In genomic region chr13:37006224-37006623, GRCm38 (mm10) we compare ENCODE assay signal across 23 mouse cellular contexts. TPM values are rescaled to one million over a fixed set of nuclear protein-coding genes. Genes with fewer than 3 reads are reported as not detected.
DNase-seq lines count a peak whose midpoint lies in the region; ATAC-seq lines count a peak whose summit lies in the region.
"Had no signal": no experiment of that assay in that cellular context is flagged by ENCODE, and none has a peak within 500 bp of the region (broad histone marks: within the 10 kb centered on the region; RNA-seq: fewer than 3 reads in every experiment).

No protein-coding gene starts in this region.

- peak; percentile 21 for ATAC-seq in CD4-positive, CD25-positive, alpha-beta regulatory T cell, adult 4 months
- no peak for ATAC-seq in monocyte, adult 5-6 weeks (replicated peaks; ENCODE audit: insufficient number of reproducible peaks, low FRiP score, low TSS enrichment, poor library complexity, severe bottlenecking)
- ATAC-seq: forebrain, embryonic 14.5 days; forebrain, postnatal 0 days; hindbrain, postnatal 0 days; intestine, embryonic 15.5 days; Patski had no signal

- peak; percentile 22 for DNase-seq in CD4-positive helper T cell, adult 2 months (ENCODE audit: low read depth, low spot score)
- peak; percentile 29 for DNase-seq in induced T-regulatory cell, adult 2 months (ENCODE audit: low read depth)
- peak; percentile 23 for DNase-seq in naive thymus-derived CD4-positive, alpha-beta T cell, adult 2 months (ENCODE audit: low read depth)
- DNase-seq in lung, postnatal 4 days, result no peak
- no peak for DNase-seq in retina, postnatal 1 day
- DNase-seq: adrenal gland, adult 2 months; adrenal gland, postnatal 25 days; cerebellum, adult 18-20 months; cerebellum, adult 9-10 months; cerebellum, postnatal 14 days; forebrain, postnatal 0 days; gastrocnemius, postnatal 25 days; heart, adult 18-20 months; heart, postnatal 10 days; heart, postnatal 36 days; kidney, adult 11 months had no signal

RNA-seq across cellular contexts. Expression of gene F13a1, which starts 43.8 kb away (rescaled TPM):
- 1 to 10 TPM in 1 of 2 experiments, under 1 TPM in 1; 0.75 to 1.7 TPM for polyA plus RNA-seq in CD4-positive, CD25-positive, alpha-beta regulatory T cell, adult 4 months (2017; shearing (Covaris generic))
- total RNA-seq in monocyte, adult 5-6 weeks (2017), result 13.5 to 19.0 TPM (median 13.8 TPM) in 3 replicates
- total RNA-seq: ES-E14 had no signal
- polyA plus RNA-seq: Patski had no signal

Comparison
In these comparisons a context has a peak if more than half of its experiments do, and no peak if none do; other contexts are left out.
1. DNase-seq: peak in CD4-positive helper T cell, adult 2 months (single experiment), induced T-regulatory cell, adult 2 months (single experiment) and naive thymus-derived CD4-positive, alpha-beta T cell, adult 2 months (single experiment); none in lung, postnatal 4 days (0 of 2) and retina, postnatal 1 day (single experiment).